Mouse (Mus musculus): ENCODE data around the gene Ap2s1. TPM values are rescaled to one million over a fixed set of nuclear protein-coding genes. Genes with fewer than 3 reads are reported as not detected.

The Ap2s1 gene
- total RNA-seq, 1 experiment, result 227 TPM

DNA sequence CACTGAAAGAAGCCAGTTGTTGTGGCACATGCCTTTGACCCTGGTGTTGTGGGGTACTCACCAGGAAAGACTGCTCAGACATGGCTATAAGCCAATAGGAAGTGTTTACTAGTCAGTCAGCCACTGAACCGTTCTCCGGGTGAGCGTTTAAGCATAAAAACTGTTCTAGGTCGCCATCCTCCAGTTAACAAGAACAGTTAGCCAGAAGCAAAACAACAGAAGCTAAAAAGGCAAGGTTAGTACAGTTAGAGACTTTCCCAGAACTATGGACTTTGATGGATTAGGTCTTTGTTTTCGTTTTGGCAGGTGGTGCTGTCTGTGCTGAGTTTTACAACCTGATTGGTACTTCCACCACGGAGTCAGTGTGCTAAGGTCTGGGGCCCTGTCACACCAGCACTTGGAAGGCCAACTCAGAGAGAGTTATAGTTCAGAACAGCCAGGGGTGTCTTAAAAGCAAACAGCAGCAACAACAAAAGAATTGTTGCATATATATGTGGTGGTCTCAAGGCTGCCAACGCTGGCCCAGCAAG lies 6.3 kb upstream of the Ap2s1 start:
- H3K27ac ChIP-seq (ENCODE audit: insufficient read depth, low read depth, low read length, poor library complexity, severe bottlenecking), result no peak overlapping the region; the same call in 1 of the 2 replicates
- no peak overlapping the region for H3K4me3 ChIP-seq (ENCODE audit: insufficient read depth in 1 of 2, low read depth in 1 of 2, low read length in 2 of 2, poor library complexity in 1 of 2, severe bottlenecking in 1 of 2)
- H3K9me3 ChIP-seq (ENCODE audit: control insufficient read depth, insufficient read depth, low read depth, low read length), result no peaks in the 10 kb centered on the region
- DNase-seq (ENCODE audit: low read depth, low spot score), result no peak
- H3K36me3 ChIP-seq (ENCODE audit: control insufficient read depth, insufficient read depth, low read length, poor library complexity, severe bottlenecking), result no peaks in the 10 kb centered on the region
- H3K4me1 ChIP-seq (ENCODE audit: control insufficient read depth in 2 of 2, insufficient read depth in 2 of 2, low read length in 2 of 2, poor library complexity in 1 of 2), result peaks cover 2 to 13% of the 10 kb centered on the region in 2 experiments; a peak in 3 of 4 replicates
- in situ Hi-C loops (cut with MboI; ENCODE audit: low sequenced_read_pairs in 2 of 2, unreplicated experiment in 2 of 2), result no loop called here
- H3K9ac ChIP-seq (ENCODE audit: insufficient read depth, low read depth, low read length, poor library complexity, severe bottlenecking), result no peak overlapping the region
- TF ChIP-seq CHD2 (IDR thresholded peaks at IDR 0.05; ENCODE audit: low read depth, low read length) (no peak), MAFK (IDR thresholded peaks at IDR 0.05; ENCODE audit: insufficient read depth, low read depth, low read length) (no peak), ZC3H11A (IDR thresholded peaks at IDR 0.05; ENCODE audit: borderline replicate concordance, low read depth, low read length) (no peak), HCFC1 (IDR thresholded peaks at IDR 0.05; ENCODE audit: borderline replicate concordance, insufficient read depth, low read length) (no peak), ZNF384 (IDR thresholded peaks at IDR 0.05; ENCODE audit: low read depth, low read length) (no peak)

DNA sequence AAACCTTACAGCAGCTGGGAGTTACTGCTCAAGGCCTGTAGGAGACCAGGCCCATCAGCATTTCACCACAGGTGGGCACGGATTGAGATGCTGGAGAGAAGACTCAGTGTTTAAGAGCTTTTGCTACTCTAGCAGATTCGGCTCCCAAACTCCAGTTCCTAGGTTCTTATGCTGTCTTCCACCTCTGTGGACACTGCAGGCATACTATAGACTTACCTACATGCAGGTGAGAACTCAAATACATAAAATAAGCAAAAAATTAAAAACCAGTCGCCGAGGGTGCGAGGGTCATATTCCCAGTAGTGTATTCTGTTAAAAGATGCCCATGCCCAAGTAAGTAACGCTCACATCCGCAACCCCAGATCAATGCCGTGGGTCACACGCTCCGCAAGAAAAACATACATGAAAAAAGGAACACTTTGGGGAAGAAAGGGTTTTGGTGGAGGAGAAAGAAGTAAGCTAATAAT lies 571 bp upstream of the Ap2s1 start:
- in situ Hi-C loops (cut with MboI; ENCODE audit: low sequenced_read_pairs in 2 of 2, unreplicated experiment in 2 of 2), result no loop called here

DNA sequence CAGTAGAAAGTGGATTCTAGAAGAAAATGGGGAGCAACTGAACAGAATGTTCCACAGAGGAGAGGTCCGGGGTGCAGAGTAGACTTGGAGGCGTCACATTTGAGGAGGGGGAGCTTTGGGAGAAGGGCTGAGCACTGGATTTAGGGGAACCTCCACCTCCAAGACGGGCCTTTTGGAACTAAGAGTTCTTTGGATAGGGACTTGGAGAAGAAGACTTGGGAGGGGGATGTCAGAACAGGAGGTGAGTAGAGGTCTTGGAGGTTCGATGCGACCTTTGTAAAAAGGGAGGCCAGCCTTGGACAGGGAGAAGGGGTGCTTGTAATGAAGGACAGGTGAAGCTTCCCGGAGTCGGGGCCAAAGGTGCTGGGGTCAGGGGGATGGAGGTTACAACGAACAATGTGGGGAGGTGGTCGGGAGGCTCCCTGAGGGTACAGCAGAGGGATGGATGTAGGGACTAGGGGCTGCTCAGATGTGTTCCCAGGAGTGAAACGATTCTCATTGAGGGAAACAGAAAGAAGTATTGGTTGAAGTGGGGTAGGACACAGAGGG lies 920 bp downstream of the Ap2s1 start:
- Histone ChIP-seq H3K9ac (ENCODE audit: insufficient read depth, low read depth, low read length, poor library complexity, severe bottlenecking) (peak overlapping the region; percentile 85; the same call in 1 of the 2 replicates), H3K36me3 (ENCODE audit: control insufficient read depth, insufficient read depth, low read length, poor library complexity, severe bottlenecking) (peaks cover 10% of the 10 kb centered on the region), H3K4me3 (ENCODE audit: insufficient read depth in 1 of 2, low read depth in 1 of 2, low read length in 2 of 2, poor library complexity in 1 of 2, severe bottlenecking in 1 of 2) (peak overlapping the region; percentile 75 to 82), H3K4me1 (ENCODE audit: control insufficient read depth in 2 of 2, insufficient read depth in 2 of 2, low read length in 2 of 2, poor library complexity in 1 of 2) (peaks cover 0 to 4% of the 10 kb centered on the region in 2 experiments; a peak in 2 of 4 replicates), H3K27ac (ENCODE audit: insufficient read depth, low read depth, low read length, poor library complexity, severe bottlenecking) (no peak overlapping the region), H3K9me3 (ENCODE audit: control insufficient read depth, insufficient read depth, low read depth, low read length) (no peaks in the 10 kb centered on the region)
- no peak for TF ChIP-seq ZNF384 (IDR thresholded peaks at IDR 0.05; ENCODE audit: low read depth, low read length)
- TF ChIP-seq ZC3H11A (IDR thresholded peaks at IDR 0.05; ENCODE audit: borderline replicate concordance, low read depth, low read length), result no peak
- no peak for TF ChIP-seq HCFC1 (IDR thresholded peaks at IDR 0.05; ENCODE audit: borderline replicate concordance, insufficient read depth, low read length)
- TF ChIP-seq MAFK (IDR thresholded peaks at IDR 0.05; ENCODE audit: insufficient read depth, low read depth, low read length), result no peak
- TF ChIP-seq CHD2 (IDR thresholded peaks at IDR 0.05; ENCODE audit: low read depth, low read length), result no peak
- DNase-seq (ENCODE audit: low read depth, low spot score), result no peak
- in situ Hi-C loops (cut with MboI; ENCODE audit: low sequenced_read_pairs in 2 of 2, unreplicated experiment in 2 of 2), result no loop called here

More for the DNA sequence above, 571 bp upstream of the Ap2s1 start:
- peaks cover 0 to 7% of the 10 kb centered on the region in 2 experiments; a peak in 2 of 4 replicates for H3K4me1 ChIP-seq (ENCODE audit: control insufficient read depth in 2 of 2, insufficient read depth in 2 of 2, low read length in 2 of 2, poor library complexity in 1 of 2)
- no peak overlapping the region for H3K27ac ChIP-seq (ENCODE audit: insufficient read depth, low read depth, low read length, poor library complexity, severe bottlenecking)
- TF ChIP-seq ZC3H11A (IDR thresholded peaks at IDR 0.05; ENCODE audit: borderline replicate concordance, low read depth, low read length) (no peak), MAFK (IDR thresholded peaks at IDR 0.05; ENCODE audit: insufficient read depth, low read depth, low read length) (no peak), HCFC1 (IDR thresholded peaks at IDR 0.05; ENCODE audit: borderline replicate concordance, insufficient read depth, low read length) (no peak), CHD2 (IDR thresholded peaks at IDR 0.05; ENCODE audit: low read depth, low read length) (no peak), ZNF384 (IDR thresholded peaks at IDR 0.05; ENCODE audit: low read depth, low read length) (no peak)
- peak overlapping the region; percentile 30; the same call in 1 of the 2 replicates for H3K9ac ChIP-seq (ENCODE audit: insufficient read depth, low read depth, low read length, poor library complexity, severe bottlenecking)
- H3K4me3 ChIP-seq (ENCODE audit: insufficient read depth in 1 of 2, low read depth in 1 of 2, low read length in 2 of 2, poor library complexity in 1 of 2, severe bottlenecking in 1 of 2), result peak overlapping the region; percentile 22 to 75; a peak in 3 of 4 replicates
- no peak for DNase-seq (ENCODE audit: low read depth, low spot score)
- no peaks in the 10 kb centered on the region for H3K36me3 ChIP-seq (ENCODE audit: control insufficient read depth, insufficient read depth, low read length, poor library complexity, severe bottlenecking)
- no peaks in the 10 kb centered on the region for H3K9me3 ChIP-seq (ENCODE audit: control insufficient read depth, insufficient read depth, low read depth, low read length)

DNA sequence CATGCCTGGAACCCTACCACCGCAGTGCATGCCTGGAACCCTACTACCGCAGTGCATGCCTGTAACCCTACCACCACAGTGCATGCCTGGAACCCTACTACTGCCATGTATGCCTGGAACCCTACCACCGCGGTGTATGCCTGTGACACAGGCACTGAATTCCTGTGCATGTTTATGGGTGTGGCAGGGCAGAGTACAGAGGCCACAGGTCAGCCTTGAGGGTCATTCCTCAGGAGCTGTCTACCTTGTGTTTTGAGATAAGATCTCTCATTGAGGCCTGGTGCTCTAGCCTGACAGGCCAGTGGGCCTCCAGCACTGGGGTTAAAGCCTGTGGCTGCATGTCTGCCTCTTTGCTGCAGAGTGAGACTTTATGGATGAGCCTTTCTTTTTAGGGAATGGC lies 7.2 kb downstream of the Ap2s1 start:
- Histone ChIP-seq H3K9ac (ENCODE audit: insufficient read depth, low read depth, low read length, poor library complexity, severe bottlenecking) (no peak overlapping the region), H3K36me3 (ENCODE audit: control insufficient read depth, insufficient read depth, low read length, poor library complexity, severe bottlenecking) (peaks cover 38% of the 10 kb centered on the region), H3K27ac (ENCODE audit: insufficient read depth, low read depth, low read length, poor library complexity, severe bottlenecking) (no peak overlapping the region), H3K4me3 (ENCODE audit: insufficient read depth in 1 of 2, low read depth in 1 of 2, low read length in 2 of 2, poor library complexity in 1 of 2, severe bottlenecking in 1 of 2) (no peak overlapping the region), H3K4me1 (ENCODE audit: control insufficient read depth in 2 of 2, insufficient read depth in 2 of 2, low read length in 2 of 2, poor library complexity in 1 of 2) (no peaks in the 10 kb centered on the region; a peak in 1 of 4 replicates), H3K9me3 (ENCODE audit: control insufficient read depth, insufficient read depth, low read depth, low read length) (no peaks in the 10 kb centered on the region)
- in situ Hi-C loops (cut with MboI; ENCODE audit: low sequenced_read_pairs in 2 of 2, unreplicated experiment in 2 of 2), result no loop called here
- no peak for TF ChIP-seq CHD2 (IDR thresholded peaks at IDR 0.05; ENCODE audit: low read depth, low read length)
- TF ChIP-seq ZNF384 (IDR thresholded peaks at IDR 0.05; ENCODE audit: low read depth, low read length), result no peak
- TF ChIP-seq MAFK (IDR thresholded peaks at IDR 0.05; ENCODE audit: insufficient read depth, low read depth, low read length), result no peak
- no peak for TF ChIP-seq ZC3H11A (IDR thresholded peaks at IDR 0.05; ENCODE audit: borderline replicate concordance, low read depth, low read length)
- no peak for TF ChIP-seq HCFC1 (IDR thresholded peaks at IDR 0.05; ENCODE audit: borderline replicate concordance, insufficient read depth, low read length)
- DNase-seq (ENCODE audit: low read depth, low spot score), result no peak
